Mouse (Mus musculus) cerebellum, postnatal 25 days (tissue): ENCODE results near the gene Olfr596.
"Not testable (repeated sequence)": the region's sequence is repeated elsewhere in the genome, so short reads cannot be mapped to it uniquely, and the experiment has no call there.

Experiments used
- DNase-seq, 2 experiments: peaks; one replicate each; pipeline ENCODE4 v3.0.0; 2021; ENCODE audit warnings: mixed read lengths in 2 of 2

The Olfr596 gene

DNA sequence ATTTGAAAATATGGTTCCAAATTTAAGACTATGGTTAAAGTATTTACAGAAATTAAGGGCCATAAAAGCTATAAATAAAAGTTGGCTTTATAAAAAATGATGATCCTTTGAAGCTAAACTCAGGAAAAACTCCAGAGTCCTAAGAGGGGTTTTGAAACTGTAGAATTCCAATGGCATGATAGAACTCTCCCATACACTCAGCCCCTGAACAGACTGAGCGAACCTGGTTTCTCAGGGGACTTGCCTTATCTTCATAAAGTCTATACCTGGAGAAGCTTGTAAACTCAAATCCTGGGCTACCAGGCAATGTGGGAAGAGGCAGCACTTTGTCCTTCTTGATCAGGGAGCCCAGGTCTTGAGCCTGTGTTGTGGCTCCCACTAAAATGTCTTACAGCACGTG is at the start of gene Olfr596:
Olfr596 (plus strand) TSS at position 301 of the 400 bp plus-strand sequence.
- DNase-seq = not testable (repeated sequence)

DNA sequence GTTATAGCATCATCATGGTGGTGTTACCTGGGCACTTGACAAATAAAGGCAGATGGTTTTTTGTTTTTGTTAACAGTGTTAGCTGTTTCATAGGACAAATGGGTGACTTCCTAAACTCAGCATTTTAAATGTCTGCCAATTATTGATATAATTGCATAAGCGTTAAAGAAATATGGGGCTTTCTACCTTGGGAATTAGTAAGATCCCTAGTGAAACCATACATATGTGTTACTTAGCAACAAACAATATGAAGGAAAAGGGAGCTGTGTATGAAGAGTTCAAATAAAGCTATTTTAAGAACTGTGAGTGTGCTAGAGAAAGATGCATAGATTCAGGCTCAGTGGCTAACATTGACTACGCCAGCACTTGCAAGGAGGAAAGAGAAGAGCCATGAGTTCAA is 10.6 kb downstream of the Olfr596 start, which contains the start of gene Olfr597:
Olfr597 (plus strand) TSS at position 301 of the 400 bp plus-strand sequence.
- DNase-seq = not testable (repeated sequence)

DNA sequence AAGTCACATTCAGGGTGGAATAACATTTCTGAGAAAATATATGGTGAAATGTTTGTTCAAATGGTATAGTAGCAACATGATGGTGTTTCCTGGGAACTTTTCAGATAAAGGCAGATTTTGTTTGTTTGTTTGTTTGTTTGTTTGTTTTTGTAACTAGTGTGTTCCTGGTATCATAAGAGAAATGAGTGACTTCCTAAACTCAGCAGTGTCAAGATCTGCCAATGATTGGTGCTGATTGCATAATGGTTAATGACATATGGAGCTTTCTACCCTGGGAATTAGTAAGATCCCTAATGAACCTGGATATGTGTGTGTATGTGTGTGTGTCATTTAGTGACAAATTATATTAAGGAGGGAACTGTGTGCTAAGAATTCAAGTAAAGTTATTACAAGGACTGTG is 17.8 kb downstream of the Olfr596 start, which contains the start of gene Olfr598:
Olfr598 (plus strand) TSS at position 301 of the 400 bp plus-strand sequence.
- no peak for DNase-seq

DNA sequence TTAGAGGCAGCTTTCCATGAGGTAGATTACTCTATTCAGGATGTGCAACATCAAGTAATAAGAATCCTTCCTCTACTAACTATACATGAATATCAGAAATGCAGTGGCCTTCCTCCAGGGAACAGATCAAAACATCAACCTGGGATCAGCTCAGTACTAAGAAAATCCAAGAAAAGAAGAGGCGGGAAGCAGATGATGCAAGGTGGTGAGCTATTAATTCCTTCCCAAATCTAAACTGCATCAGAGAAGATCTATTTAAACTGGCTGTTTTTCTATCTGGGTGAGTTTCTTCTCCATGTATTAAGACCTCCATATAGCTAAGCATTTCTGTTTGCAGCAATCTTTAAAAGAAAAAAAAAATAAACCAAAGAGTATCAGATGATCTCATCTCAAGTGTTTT is 30.2 kb downstream of the Olfr596 start, which contains the start of gene Olfr599:
Olfr599 (plus strand) TSS at position 301 of the 400 bp plus-strand sequence.
- DNase-seq = no peak

DNA sequence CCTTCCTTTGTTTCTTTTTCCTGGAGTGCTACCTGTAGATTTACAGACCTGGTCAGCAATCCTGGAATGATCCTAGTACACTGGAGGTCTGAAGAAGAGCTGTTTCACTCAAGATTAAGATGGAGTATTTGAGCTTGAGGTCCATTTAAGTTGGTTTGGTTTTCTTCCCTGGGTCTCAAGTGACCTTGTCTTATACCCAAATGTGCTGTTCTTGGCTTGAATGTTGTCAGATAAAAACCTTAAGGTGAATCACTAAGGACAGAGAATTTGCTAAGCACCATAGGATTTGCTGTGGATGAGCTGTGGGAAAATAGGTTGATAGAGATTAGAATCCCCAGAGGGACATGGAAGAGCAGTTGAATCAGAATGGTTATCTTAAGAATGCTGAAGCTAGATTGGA is 44.1 kb downstream of the Olfr596 start, which contains the start of gene Olfr600:
Olfr600 (minus strand) TSS at position 101 of the 400 bp plus-strand sequence.
- no peak for DNase-seq
